Mouse (Mus musculus) gastrocnemius, adult 18-20 months (tissue): ENCODE measurements around the gene Fgf8. TPM values are rescaled to one million over a fixed set of nuclear protein-coding genes. Genes with fewer than 3 reads are reported as not detected.

Experiments used
- DNase-seq: peaks from one replicate; pipeline ENCODE4 v3.0.0; 2021; ENCODE audit warnings: low spot score
- long read RNA-seq, 2 experiments: library from polyadenylated mRNA; stranded (forward); transcript quantifications; one replicate each; pipeline ENCODE4 v2.0.0; 2021
- total RNA-seq, 2 experiments: library from RNA; stranded (reverse); gene quantifications; 2 replicates each; pipeline ENCODE4 v1.2.3; 2021

The Fgf8 gene
- total RNA-seq, result not detected
- long read RNA-seq, experiment 1, result 0 reads
- long read RNA-seq, experiment 2, result 0 reads

- no peak for DNase-seq
These were observed at the start of gene Fgf8 for GRCm38 (mm10) chr19:45742218-45742983. TSS of gene Fgf8 (minus strand) at chr19:45742915.

- no peak for DNase-seq
These were observed 49.7 kb upstream of the Fgf8 start for GRCm38 (mm10) chr19:45792404-45792803.

DNA sequence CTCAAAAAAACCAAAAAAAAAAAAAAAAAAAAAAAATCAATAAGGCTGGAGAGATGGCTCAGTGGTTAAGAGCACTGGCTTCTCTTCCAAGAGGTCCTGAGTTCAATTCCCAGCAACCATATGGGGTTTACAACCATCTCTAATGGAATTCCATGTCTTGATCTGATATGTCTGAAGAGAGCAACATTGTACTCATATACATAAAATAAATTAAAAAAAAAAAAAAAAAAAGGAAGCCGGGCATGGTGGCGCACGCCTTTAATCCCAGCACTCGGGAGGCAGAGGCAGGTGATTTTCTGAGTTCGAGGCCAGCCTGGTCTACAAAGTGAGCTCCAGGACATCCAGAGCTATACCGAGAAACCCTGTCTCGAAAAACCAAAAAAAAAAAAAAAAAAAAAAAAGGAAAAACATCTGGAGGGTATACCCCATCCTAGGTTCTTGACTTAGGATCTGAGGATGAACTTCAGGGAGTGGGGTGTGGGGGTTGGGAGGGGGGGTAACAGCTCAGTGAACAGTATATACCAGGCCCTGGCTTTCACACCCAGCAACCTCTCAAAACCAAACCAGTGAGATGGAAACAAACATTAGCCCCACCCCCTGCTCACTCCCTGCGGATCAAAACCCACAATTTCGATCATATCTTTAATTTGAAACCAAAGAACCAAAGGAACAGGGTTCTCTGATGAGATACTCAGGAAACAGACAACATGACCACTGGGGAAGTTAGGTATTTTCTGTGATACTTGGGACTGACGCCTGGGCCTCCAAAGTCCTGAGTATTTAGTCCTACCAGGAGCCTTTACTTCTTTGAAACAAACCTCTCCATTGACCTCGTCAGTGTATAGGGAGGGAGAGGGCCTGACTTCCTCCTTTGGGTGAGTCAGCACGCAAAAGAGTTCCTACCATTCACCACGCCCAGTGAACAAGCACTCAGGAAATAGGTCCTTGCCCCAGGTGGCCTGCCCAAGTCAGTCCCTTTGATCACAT, 47.5 kb upstream of the Fgf8 start:
- no peak for DNase-seq

GRCm38 (mm10) chr19:45789365-45789764, 46.6 kb upstream of the Fgf8 start:
- DNase-seq, result no peak

DNA sequence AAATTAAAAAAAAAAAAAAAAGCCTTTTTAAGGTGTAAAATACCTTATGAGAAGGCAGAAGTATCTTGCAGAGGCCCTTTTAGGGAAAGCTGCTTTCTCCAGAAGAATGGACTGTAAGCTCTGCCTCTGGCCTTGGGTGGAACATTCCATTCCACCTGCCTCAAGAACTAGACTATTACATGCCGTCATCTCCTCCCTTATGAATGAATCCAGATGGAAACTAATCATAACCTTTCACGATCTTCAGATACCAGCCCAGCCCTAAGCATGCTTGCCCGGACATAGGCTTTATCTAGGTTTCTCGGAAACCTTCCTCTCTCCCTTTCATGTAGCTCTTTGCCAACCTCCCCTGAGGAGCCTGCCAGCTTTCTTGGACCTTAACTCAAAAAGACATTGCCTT, 45.6 kb upstream of the Fgf8 start:
- no peak for DNase-seq

DNA sequence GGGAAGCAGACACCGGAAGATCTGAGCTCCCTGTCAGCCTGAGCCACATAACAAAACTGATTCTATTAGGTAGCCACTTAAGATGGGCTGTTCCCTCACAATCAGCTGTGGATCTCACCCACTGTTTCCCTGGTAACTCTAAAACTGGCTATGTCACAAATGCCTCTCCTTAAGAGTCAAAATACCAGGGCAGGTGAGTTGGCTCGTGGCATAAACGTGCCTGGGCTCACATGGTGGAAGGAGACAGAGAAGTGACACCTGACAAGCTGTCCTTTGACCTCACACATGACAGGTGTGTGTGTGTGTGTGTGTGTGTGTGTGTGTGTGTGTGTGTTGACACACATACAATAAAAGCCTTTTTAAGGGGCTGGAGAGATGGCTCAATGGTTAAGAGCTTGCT, 44.7 kb upstream of the Fgf8 start:
- DNase-seq, result no peak

- DNase-seq, result no peak
These were observed 42.8 kb upstream of the Fgf8 start for GRCm38 (mm10) chr19:45785470-45785869.

- DNase-seq, result no peak
These were observed 41.3 kb upstream of the Fgf8 start for GRCm38 (mm10) chr19:45783933-45784576.

DNA sequence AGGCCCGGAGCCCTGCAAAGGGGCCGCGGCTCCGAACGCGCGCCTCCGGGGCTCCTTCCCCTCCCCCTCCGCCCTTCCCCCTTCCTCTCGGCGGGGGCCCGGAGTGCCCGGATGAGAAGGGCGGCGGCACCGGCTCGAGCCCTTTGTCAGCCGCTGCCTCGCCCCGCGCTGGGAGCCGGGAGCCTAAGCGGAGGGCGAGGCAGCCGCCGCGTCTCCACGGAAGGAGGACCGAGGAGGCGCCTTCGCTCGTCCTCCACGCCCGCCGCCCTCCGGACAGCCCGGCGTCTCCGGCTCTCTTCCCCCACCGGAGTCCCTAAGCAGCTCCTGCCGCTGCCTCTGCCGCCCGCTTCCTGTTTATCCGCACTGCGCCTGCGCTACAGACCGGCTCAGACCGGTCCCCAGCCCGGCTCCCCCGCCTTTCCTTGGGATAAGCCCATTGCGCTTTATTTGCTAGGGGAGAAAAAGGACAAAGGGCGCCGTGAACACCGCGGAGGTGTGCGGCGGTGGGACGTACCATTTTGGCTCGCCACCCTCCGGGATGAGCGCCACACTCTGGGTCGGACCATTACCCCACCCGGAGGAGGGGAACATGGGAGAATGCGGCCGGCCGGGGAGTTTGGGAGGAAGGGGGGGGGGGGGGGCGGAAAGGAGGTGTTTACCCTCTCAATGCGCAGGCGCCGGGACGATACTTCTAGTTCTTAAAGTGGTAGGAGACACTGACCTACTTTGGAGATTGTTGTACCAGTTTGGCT, 40.6 kb upstream of the Fgf8 start, which contains the start of gene Mgea5:
TSS of gene Mgea5 (minus strand) at position 657 of the 752 bp plus-strand sequence.
- peak; percentile 98 for DNase-seq

DNA sequence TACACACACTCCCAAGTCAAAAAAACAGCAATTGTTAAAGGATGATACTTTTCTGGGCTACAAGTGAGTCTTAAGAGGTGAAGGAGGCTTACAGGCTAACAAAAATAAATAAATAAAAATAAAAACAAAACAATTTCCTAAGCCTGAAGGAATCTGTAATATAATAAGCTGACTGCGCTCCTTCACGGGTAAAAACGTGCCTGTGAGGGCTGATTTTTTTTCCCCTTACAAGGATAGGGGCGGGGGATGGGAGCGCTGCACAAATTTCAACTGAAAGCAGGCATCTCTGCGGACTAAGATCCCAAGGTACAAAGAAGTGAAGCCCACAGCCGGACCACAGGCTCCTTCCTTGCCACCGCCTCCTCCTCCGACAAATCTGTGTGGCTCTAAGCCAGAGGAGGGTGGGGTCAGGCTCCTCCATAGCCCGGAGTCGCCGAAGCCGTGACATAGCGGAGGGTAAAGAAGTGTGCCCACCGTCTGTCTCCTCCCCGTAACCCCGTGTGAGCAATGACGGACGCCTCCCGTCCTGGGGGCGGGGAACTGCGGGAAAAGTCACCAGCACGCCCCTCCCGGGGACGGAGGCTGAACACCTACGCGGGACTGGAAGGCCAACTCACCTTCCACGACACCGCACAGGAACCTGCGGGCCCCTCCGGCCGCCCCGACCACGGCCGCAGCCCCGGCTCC, 39.7 kb upstream of the Fgf8 start:
- peak; percentile 72 for DNase-seq

- DNase-seq, result no peak
These were observed 39.0 kb upstream of the Fgf8 start for GRCm38 (mm10) chr19:45781676-45782075.

GRCm38 (mm10) chr19:45780350-45780915, 37.7 kb upstream of the Fgf8 start:
- DNase-seq, result no peak

GRCm38 (mm10) chr19:45775486-45775885, 32.8 kb upstream of the Fgf8 start:
- no peak for DNase-seq

DNA sequence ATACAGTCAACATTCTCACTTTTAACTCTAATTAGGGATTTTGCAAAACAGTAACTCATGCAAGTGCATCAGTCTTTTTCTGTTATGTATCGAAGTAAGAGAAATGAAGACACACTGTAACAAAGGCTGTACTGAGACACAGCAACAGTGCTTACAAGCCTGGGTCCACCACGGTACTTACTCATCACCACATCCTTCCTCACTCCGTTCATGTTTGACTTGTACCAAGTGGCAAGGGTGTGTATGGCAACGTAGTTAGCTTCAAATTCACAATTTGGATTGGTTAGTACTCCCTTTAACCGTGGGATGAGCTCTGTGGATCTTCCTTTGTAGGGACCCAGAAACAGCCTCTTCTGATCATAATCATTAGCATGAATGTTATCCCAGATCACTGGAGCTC, 28.8 kb upstream of the Fgf8 start:
- DNase-seq, result no peak

DNA sequence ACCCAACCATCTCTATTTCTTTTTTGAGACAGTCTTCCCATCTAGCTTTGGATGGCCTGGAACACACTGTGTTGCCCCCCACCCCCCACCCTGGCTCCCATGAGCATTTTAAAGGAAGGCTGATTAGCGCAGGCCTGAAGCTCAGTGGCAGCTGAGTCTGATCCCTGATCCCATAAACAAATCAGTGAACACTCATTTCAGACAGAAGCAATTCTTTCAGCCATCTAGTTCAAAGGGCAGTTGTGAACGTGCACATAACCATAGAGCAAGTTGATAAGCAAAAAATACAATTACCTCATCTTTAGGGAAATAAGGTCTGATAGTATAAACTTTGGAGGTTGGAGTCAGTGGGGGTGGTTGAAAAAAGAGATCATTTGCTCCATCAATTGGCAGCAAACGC, 18.1 kb upstream of the Fgf8 start:
- no peak for DNase-seq

- no peak for DNase-seq
These were observed 16.0 kb upstream of the Fgf8 start for GRCm38 (mm10) chr19:45758671-45759070.

- no peak for DNase-seq
These were observed 10.8 kb upstream of the Fgf8 start for GRCm38 (mm10) chr19:45753551-45753950.

DNA sequence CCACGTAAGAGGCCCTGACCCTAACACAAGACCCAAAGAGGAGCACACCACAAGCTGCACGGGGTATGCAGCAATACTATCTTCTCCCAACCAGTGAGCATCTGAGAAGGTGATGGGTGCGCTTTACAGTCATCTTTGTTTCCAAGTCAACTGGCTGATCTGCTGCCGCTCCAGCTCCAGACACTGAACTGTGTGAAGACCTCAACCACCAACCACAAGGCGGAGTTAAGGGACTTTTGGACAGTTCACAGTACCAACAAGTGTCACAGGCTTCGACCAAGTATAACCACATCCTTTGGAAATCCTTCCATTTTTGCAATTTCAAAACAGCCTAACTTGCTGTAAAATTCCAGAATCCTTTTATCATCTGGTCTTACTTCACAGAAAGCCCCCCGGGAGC, 9.2 kb upstream of the Fgf8 start:
- DNase-seq, result no peak

- peak; percentile 82 for DNase-seq
These were observed 6.7 kb upstream of the Fgf8 start, which contains the start of gene Npm3 for GRCm38 (mm10) chr19:45749243-45750043. TSS of gene Npm3 (minus strand) at chr19:45749591.
